Mouse (Mus musculus): ENCODE measurements around the gene Gm20388. TPM values are rescaled to one million over a fixed set of nuclear protein-coding genes. Genes with fewer than 3 reads are reported as not detected.

Gene Gm20388
- polyA plus RNA-seq, 1 experiment from 2014 or later, result 3.6 TPM

- Histone ChIP-seq H3K4me1 (peaks cover 83% of the 10 kb centered on the region), H3K4me3 (no peak overlapping the region), H3K27me3 (replicated peaks; ENCODE audit: low read depth, poor library complexity, severe bottlenecking) (peaks cover 70% of the 10 kb centered on the region), H3K27ac (replicated peaks) (no peak overlapping the region; the same call in 1 of the 2 replicates), H3K9me3 (no peaks in the 10 kb centered on the region), H3K36me3 (replicated peaks) (no peaks in the 10 kb centered on the region)
- DNase-seq (ENCODE audit: low spot score), result no peak
- 61% methylated on average over 14 of the region's 14 CpGs for WGBS
Observed at GRCm38 (mm10) chr8:122665667-122666316, 2755.2 kb downstream of the Gm20388 start.

DNA sequence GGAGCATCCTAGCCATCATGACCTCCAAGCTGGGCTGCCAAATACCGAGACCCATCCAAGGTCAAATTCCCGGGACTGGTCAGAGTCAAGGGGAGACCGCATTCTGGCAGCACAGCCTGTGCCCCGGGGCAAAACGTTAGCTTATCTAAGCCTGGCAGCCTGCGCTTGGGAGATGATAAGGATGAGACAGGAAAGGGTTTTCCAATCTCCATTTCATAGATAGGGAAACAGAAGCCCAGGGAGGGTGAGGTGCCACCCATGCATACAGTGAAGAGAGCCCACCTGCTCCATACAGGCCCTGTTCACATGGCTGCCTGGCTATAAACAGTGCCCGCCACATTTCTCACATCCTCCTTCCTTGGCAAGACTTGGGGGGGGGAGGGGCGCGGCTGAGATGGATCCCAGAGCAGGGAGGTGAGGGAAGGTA, 2755.7 kb downstream of the Gm20388 start:
- WGBS, result 48% methylated on average over 9 of the region's 9 CpGs

DNA sequence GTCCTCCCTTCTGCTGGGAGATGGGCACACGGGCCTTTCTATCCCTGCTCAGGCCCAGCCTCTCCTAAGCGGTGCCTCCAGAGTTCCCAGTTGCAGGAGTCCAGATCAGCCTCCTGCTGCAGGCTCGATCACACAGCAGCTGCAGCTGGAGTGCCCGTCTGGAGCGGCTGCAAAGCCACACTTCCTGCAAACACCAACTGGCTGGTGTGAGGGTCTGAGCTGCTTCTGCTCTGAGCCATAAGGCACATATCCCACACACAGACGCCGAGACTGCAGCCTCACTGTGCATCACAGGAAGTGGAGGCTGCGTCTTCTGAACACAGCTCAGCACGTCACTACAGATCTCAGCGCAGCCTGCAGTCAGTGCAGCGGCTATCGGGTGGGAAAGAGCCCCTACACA, 2756.2 kb downstream of the Gm20388 start:
- H3K4me3 ChIP-seq, result no peak overlapping the region
- WGBS, result 52% methylated on average over 12 of the region's 12 CpGs
- peaks cover 80% of the 10 kb centered on the region for H3K27me3 ChIP-seq (replicated peaks; ENCODE audit: low read depth, poor library complexity, severe bottlenecking)
- H3K36me3 ChIP-seq (replicated peaks), result no peaks in the 10 kb centered on the region
- DNase-seq (ENCODE audit: low spot score), result no peak
- H3K9me3 ChIP-seq, result no peaks in the 10 kb centered on the region
- H3K27ac ChIP-seq (replicated peaks), result 0 out of 2 replicates have a peak overlapping the region, but pooled peaks have one; percentile 48
- H3K4me1 ChIP-seq, result peaks cover 74% of the 10 kb centered on the region

More for the DNA sequence above, 2755.7 kb downstream of the Gm20388 start:
- Histone ChIP-seq H3K36me3 (replicated peaks) (no peaks in the 10 kb centered on the region), H3K9me3 (no peaks in the 10 kb centered on the region), H3K4me1 (peaks cover 79% of the 10 kb centered on the region), H3K4me3 (no peak overlapping the region), H3K27ac (replicated peaks) (no peak overlapping the region), H3K27me3 (replicated peaks; ENCODE audit: low read depth, poor library complexity, severe bottlenecking) (peaks cover 76% of the 10 kb centered on the region)
- no peak for DNase-seq (ENCODE audit: low spot score)

DNA sequence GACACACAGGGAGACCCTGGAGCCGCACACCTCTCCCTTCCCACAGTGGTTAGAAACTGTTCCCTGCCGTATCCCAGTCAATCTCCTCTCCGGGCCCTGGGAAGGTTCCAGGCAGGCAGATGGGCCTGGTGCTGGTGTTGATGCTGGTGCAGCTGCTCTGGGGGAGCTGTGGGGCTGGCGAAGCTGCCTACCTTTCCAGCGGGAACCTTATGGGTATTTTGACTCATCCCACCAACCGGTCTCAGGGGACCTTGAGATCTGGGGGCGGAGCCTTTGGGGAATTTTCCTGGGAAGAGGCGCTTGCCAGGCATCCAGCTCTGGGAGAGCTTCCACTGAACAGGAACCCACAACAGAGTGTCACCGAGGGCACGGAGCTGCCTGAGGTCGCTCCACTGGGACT, 2757.2 kb downstream of the Gm20388 start:
- Histone ChIP-seq H3K36me3 (replicated peaks) (no peaks in the 10 kb centered on the region), H3K4me1 (peaks cover 68% of the 10 kb centered on the region), H3K27ac (replicated peaks) (no peak overlapping the region), H3K4me3 (no peak overlapping the region), H3K9me3 (no peaks in the 10 kb centered on the region), H3K27me3 (replicated peaks; ENCODE audit: low read depth, poor library complexity, severe bottlenecking) (peaks cover 82% of the 10 kb centered on the region)
- 78% methylated on average over 11 of the region's 11 CpGs for WGBS
- no peak for DNase-seq (ENCODE audit: low spot score)

GRCm38 (mm10) chr8:122669370-122669769, 2758.7 kb downstream of the Gm20388 start:
- Histone ChIP-seq H3K4me1 (peaks cover 63% of the 10 kb centered on the region), H3K4me3 (no peak overlapping the region), H3K27me3 (replicated peaks; ENCODE audit: low read depth, poor library complexity, severe bottlenecking) (peaks cover 85% of the 10 kb centered on the region), H3K36me3 (replicated peaks) (no peaks in the 10 kb centered on the region), H3K9me3 (no peaks in the 10 kb centered on the region), H3K27ac (replicated peaks) (no peak overlapping the region)
- no peak for DNase-seq (ENCODE audit: low spot score)
- 33% methylated on average over 5 of the region's 5 CpGs for WGBS

DNA sequence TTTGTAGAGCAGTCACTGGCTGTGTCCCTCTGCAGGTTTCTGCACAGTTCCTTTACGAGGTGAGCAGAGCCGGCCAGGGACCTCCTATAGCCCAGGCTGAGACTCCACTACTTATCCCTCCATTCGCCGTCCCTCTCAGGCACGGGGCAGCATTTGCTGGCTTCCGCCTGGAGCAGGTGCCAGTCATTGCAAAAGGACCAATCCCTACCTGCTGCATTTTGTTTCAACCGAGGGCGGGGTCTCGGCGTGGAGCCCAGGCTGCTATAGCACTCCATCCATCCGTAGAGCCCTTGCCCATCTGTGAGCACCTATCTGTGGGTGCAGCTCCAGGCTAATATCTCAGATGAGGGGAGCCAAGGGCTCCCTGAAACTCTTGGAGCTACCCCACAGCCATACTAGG, 2759.4 kb downstream of the Gm20388 start:
- DNase-seq (ENCODE audit: low spot score), result no peak
- Histone ChIP-seq H3K4me3 (no peak overlapping the region), H3K27me3 (replicated peaks; ENCODE audit: low read depth, poor library complexity, severe bottlenecking) (peaks cover 88% of the 10 kb centered on the region), H3K9me3 (no peaks in the 10 kb centered on the region), H3K27ac (replicated peaks) (no peak overlapping the region), H3K4me1 (peaks cover 59% of the 10 kb centered on the region), H3K36me3 (replicated peaks) (no peaks in the 10 kb centered on the region)
- WGBS, result 24% methylated on average over 11 of the region's 11 CpGs

DNA sequence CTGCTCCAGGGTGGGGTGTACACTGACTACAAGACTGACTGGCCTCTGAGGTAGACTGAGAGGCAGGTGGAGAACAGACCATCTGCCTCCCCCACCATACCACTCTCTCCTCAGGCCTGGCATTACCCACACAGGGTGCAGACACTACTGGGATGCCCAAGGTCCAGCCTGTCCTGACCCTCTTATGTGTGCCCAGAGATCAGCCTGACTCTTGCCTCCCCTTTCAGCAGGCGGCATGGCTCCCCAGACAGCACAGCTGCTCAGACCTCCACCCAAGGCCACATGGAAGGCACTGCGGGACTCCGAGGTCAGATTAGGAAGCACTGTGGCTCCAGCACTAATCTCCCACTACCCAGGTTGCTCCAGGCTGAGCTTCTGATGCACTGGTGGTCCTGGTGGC, 2760.1 kb downstream of the Gm20388 start:
- Histone ChIP-seq H3K4me1 (peaks cover 59% of the 10 kb centered on the region), H3K27me3 (replicated peaks; ENCODE audit: low read depth, poor library complexity, severe bottlenecking) (peaks cover 95% of the 10 kb centered on the region), H3K36me3 (replicated peaks) (no peaks in the 10 kb centered on the region), H3K4me3 (no peak overlapping the region), H3K9me3 (no peaks in the 10 kb centered on the region), H3K27ac (replicated peaks) (no peak overlapping the region)
- 64% methylated on average over 3 of the region's 3 CpGs for WGBS
- no peak for DNase-seq (ENCODE audit: low spot score)

GRCm38 (mm10) chr8:122671894-122672293, 2761.3 kb downstream of the Gm20388 start:
- Histone ChIP-seq H3K4me1 (peaks cover 59% of the 10 kb centered on the region), H3K9me3 (no peaks in the 10 kb centered on the region), H3K27ac (replicated peaks) (no peak overlapping the region), H3K36me3 (replicated peaks) (no peaks in the 10 kb centered on the region), H3K27me3 (replicated peaks; ENCODE audit: low read depth, poor library complexity, severe bottlenecking) (peaks cover 100% of the 10 kb centered on the region), H3K4me3 (no peak overlapping the region)
- no peak for DNase-seq (ENCODE audit: low spot score)
- 73% methylated on average over 6 of the region's 6 CpGs for WGBS

GRCm38 (mm10) chr8:122673989-122674388, 2763.3 kb downstream of the Gm20388 start:
- 69% methylated on average over 12 of the region's 12 CpGs for WGBS
- no peak overlapping the region for H3K27ac ChIP-seq (replicated peaks)

DNA sequence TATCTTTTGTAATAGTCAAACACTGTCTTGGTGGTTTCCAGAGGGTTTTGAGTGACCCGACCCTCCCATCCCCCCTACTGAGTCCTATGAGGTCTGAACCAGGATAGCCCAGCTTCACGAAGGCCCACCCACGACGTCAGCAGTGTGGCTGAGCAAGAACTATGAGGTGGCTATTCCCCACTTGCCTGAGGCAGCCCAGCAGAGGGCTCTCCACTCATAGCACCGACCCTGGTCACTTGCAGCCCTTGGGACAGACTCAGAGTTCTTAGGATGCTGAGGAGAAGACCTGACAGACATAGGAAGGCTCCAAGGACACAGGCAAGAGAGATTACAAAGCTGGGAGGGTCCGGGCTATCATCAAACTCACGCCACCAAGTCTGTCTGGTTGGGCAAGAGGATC, 2764.4 kb downstream of the Gm20388 start:
- 50% methylated on average over 7 of the region's 7 CpGs for WGBS
- H3K4me3 ChIP-seq, result no peak overlapping the region
- H3K36me3 ChIP-seq (replicated peaks), result no peaks in the 10 kb centered on the region
- H3K27ac ChIP-seq (replicated peaks), result no peak overlapping the region
- peaks cover 100% of the 10 kb centered on the region for H3K27me3 ChIP-seq (replicated peaks; ENCODE audit: low read depth, poor library complexity, severe bottlenecking)
- DNase-seq (ENCODE audit: low spot score), result no peak
- H3K9me3 ChIP-seq, result no peaks in the 10 kb centered on the region
- H3K4me1 ChIP-seq, result peaks cover 70% of the 10 kb centered on the region

More at GRCm38 (mm10) chr8:122673989-122674388, 2763.3 kb downstream of the Gm20388 start:
- H3K9me3 ChIP-seq, result no peaks in the 10 kb centered on the region
- peaks cover 70% of the 10 kb centered on the region for H3K4me1 ChIP-seq
- H3K36me3 ChIP-seq (replicated peaks), result no peaks in the 10 kb centered on the region
- DNase-seq (ENCODE audit: low spot score), result no peak
- no peak overlapping the region for H3K4me3 ChIP-seq
- peaks cover 100% of the 10 kb centered on the region for H3K27me3 ChIP-seq (replicated peaks; ENCODE audit: low read depth, poor library complexity, severe bottlenecking)

GRCm38 (mm10) chr8:122675596-122676420, 2765.2 kb downstream of the Gm20388 start:
- no peak for DNase-seq (ENCODE audit: low spot score)
- Histone ChIP-seq H3K36me3 (replicated peaks) (no peaks in the 10 kb centered on the region), H3K27me3 (replicated peaks; ENCODE audit: low read depth, poor library complexity, severe bottlenecking) (peaks cover 100% of the 10 kb centered on the region), H3K9me3 (no peaks in the 10 kb centered on the region), H3K4me1 (peaks cover 67% of the 10 kb centered on the region), H3K27ac (replicated peaks) (peak overlapping the region; percentile 30; the same call in 1 of the 2 replicates), H3K4me3 (peak overlapping the region; percentile 73)
- 82% methylated on average over 17 of the region's 17 CpGs for WGBS

GRCm38 (mm10) chr8:122676621-122677480, 2766.2 kb downstream of the Gm20388 start:
- H3K27ac ChIP-seq (replicated peaks), result peak overlapping the region; percentile 78
- peak overlapping the region; percentile 73 for H3K4me3 ChIP-seq
- H3K36me3 ChIP-seq (replicated peaks), result no peaks in the 10 kb centered on the region
- DNase-seq (ENCODE audit: low spot score), result peak; percentile 52
- peaks cover 66% of the 10 kb centered on the region for H3K4me1 ChIP-seq
- H3K9me3 ChIP-seq, result no peaks in the 10 kb centered on the region
- H3K27me3 ChIP-seq (replicated peaks; ENCODE audit: low read depth, poor library complexity, severe bottlenecking), result peaks cover 100% of the 10 kb centered on the region
- WGBS, result 13% methylated on average over 16 of the region's 16 CpGs

Data from embryonic facial prominence, embryonic 10.5 days (tissue).